Mouse (Mus musculus): ENCODE data around the gene Msmb. TPM values are rescaled to one million over a fixed set of nuclear protein-coding genes. Genes with fewer than 3 reads are reported as not detected.

Gene Msmb
- polyA plus RNA-seq (2012; rRNA removed) = not detected in 2 replicates

DNA sequence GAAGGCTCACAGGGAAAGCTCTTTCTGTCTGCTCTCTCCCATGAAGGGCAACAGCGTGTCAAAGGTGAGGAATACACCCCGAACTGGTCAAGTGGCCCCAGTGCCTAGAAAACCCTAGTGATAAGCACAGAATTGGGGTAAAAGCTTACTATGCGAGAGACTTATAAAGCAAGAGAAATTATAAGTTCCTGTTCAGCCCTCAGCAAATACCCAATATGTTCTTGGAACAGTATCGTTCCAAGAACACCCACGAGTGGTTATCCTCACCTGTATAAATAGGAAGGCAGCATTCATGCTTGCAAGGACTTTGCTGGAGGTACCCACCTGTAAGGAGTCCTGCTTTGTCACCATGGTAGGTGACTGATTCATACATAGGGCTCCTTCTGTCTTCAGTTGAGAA, at the start of gene Msmb:
Gene Msmb, plus strand, starts transcription at position 301 of the 400 bp plus-strand sequence.
- no peak within 1 kb of the TSS for H3K4me3 ChIP-seq (ENCODE audit: control insufficient read depth, insufficient read depth, low read length)
- no peaks in the 10 kb centered on the region for H3K36me3 ChIP-seq (ENCODE audit: control insufficient read depth, insufficient read depth, low read length)
- no peak within 1 kb of the TSS for H3K27ac ChIP-seq (ENCODE audit: control insufficient read depth, insufficient read depth, low read length)
- no peaks in the 10 kb centered on the region for H3K27me3 ChIP-seq (ENCODE audit: control insufficient read depth, insufficient read depth, low read length)
- no peak for TF ChIP-seq CTCF (IDR thresholded peaks at IDR 0.05; ENCODE audit: borderline replicate concordance, control insufficient read depth, extremely low read depth, insufficient read depth, low read length, poor library complexity)
- TF ChIP-seq POLR2A (IDR thresholded peaks at IDR 0.05; ENCODE audit: control insufficient read depth, extremely low read depth, insufficient read depth, low read length, poor library complexity) = no peak
- H3K4me1 ChIP-seq (replicated peaks; ENCODE audit: control insufficient read depth, insufficient read depth, low read length) = no peaks in the 10 kb centered on the region
- DNase-seq = no peak
- 94% methylated on average over 5 of the region's 5 CpGs for WGBS

DNA sequence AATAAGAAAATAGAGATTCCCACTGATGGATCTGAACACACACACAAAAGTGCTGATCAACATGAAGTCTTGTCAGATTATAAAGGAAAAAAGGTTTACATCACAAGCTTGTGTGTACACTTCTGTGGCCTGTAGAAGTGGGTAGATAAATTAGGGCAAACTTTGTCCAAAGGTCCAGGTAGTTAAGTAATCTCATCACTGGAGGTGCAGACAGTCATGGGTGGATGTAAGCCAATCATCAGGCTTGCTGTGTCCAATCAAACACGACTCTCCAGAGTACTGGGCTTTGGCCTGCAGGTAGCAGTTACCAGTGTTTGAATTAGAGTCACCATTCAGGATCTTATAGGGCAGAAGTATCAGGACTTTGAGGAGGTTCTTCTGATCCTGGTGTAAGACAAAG, 48.8 kb upstream of the Msmb start:
- H3K27ac ChIP-seq (ENCODE audit: control insufficient read depth, insufficient read depth, low read length) = no peak overlapping the region
- no peak for DNase-seq
- no peak overlapping the region for H3K4me3 ChIP-seq (ENCODE audit: control insufficient read depth, insufficient read depth, low read length)
- H3K36me3 ChIP-seq (ENCODE audit: control insufficient read depth, insufficient read depth, low read length) = peaks cover 6% of the 10 kb centered on the region
- H3K4me1 ChIP-seq (replicated peaks; ENCODE audit: control insufficient read depth, insufficient read depth, low read length) = no peaks in the 10 kb centered on the region
- H3K27me3 ChIP-seq (ENCODE audit: control insufficient read depth, insufficient read depth, low read length) = no peaks in the 10 kb centered on the region
- no peak for TF ChIP-seq CTCF (IDR thresholded peaks at IDR 0.05; ENCODE audit: borderline replicate concordance, control insufficient read depth, extremely low read depth, insufficient read depth, low read length, poor library complexity)
- TF ChIP-seq POLR2A (IDR thresholded peaks at IDR 0.05; ENCODE audit: control insufficient read depth, extremely low read depth, insufficient read depth, low read length, poor library complexity) = no peak
- WGBS = 89% methylated on average over 1 of the region's 1 CpGs

DNA sequence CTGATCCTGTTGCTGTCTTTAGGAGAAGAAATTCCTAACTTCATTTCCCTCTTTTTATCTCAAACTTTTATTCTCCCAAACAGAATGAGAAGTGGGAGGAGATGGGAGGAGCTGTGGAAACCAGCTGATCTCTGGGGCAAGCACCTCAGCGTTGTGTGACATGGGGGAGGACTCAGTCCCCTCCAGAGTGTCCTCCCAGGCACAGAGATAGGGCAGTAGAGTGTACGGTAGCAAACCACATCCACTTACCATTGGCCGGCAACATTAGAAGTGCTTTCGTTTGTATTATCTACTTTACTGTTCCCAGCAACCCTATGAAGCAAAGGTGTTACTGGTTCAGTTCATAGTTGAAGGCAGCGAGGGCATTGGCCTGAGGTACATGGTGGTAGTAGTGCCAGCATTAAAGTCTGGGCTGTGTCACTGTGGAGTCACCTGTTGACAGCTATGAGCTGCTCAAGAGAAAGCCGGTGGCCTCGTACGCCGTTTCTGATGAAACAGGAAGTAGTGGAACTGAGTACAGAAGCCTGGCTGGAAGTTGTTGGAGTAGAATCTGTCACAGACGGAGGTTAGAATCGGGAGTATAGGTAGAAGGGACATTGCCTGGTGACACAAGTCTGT, 48.2 kb upstream of the Msmb start:
- peak; percentile 12 for DNase-seq
- TF ChIP-seq POLR2A (IDR thresholded peaks at IDR 0.05; ENCODE audit: control insufficient read depth, extremely low read depth, insufficient read depth, low read length, poor library complexity) (no peak), CTCF (IDR thresholded peaks at IDR 0.05; ENCODE audit: borderline replicate concordance, control insufficient read depth, extremely low read depth, insufficient read depth, low read length, poor library complexity) (no peak)
- no peak overlapping the region for H3K4me3 ChIP-seq (ENCODE audit: control insufficient read depth, insufficient read depth, low read length)
- H3K27me3 ChIP-seq (ENCODE audit: control insufficient read depth, insufficient read depth, low read length) = no peaks in the 10 kb centered on the region
- no peaks in the 10 kb centered on the region for H3K4me1 ChIP-seq (replicated peaks; ENCODE audit: control insufficient read depth, insufficient read depth, low read length)
- WGBS = 62% methylated on average over 11 of the region's 11 CpGs
- no peak overlapping the region for H3K27ac ChIP-seq (ENCODE audit: control insufficient read depth, insufficient read depth, low read length)
- peaks cover 12% of the 10 kb centered on the region for H3K36me3 ChIP-seq (ENCODE audit: control insufficient read depth, insufficient read depth, low read length)

- 93% methylated on average over 5 of the region's 5 CpGs for WGBS
- H3K4me1 ChIP-seq (replicated peaks; ENCODE audit: control insufficient read depth, insufficient read depth, low read length) = no peaks in the 10 kb centered on the region
- H3K4me3 ChIP-seq (ENCODE audit: control insufficient read depth, insufficient read depth, low read length) = no peak overlapping the region
- H3K27me3 ChIP-seq (ENCODE audit: control insufficient read depth, insufficient read depth, low read length) = no peaks in the 10 kb centered on the region
- DNase-seq = no peak
- H3K27ac ChIP-seq (ENCODE audit: control insufficient read depth, insufficient read depth, low read length) = no peak overlapping the region
- TF ChIP-seq CTCF (IDR thresholded peaks at IDR 0.05; ENCODE audit: borderline replicate concordance, control insufficient read depth, extremely low read depth, insufficient read depth, low read length, poor library complexity) = no peak
- no peak for TF ChIP-seq POLR2A (IDR thresholded peaks at IDR 0.05; ENCODE audit: control insufficient read depth, extremely low read depth, insufficient read depth, low read length, poor library complexity)
- peaks cover 14% of the 10 kb centered on the region for H3K36me3 ChIP-seq (ENCODE audit: control insufficient read depth, insufficient read depth, low read length)
Measured at GRCm38 (mm10) chr14:32095646-32096045, 46.2 kb upstream of the Msmb start.

- DNase-seq = no peak
- Histone ChIP-seq H3K4me1 (replicated peaks; ENCODE audit: control insufficient read depth, insufficient read depth, low read length) (no peaks in the 10 kb centered on the region), H3K36me3 (ENCODE audit: control insufficient read depth, insufficient read depth, low read length) (peaks cover 14% of the 10 kb centered on the region), H3K27ac (ENCODE audit: control insufficient read depth, insufficient read depth, low read length) (no peak overlapping the region), H3K27me3 (ENCODE audit: control insufficient read depth, insufficient read depth, low read length) (no peaks in the 10 kb centered on the region), H3K4me3 (ENCODE audit: control insufficient read depth, insufficient read depth, low read length) (no peak overlapping the region)
- WGBS = 92% methylated on average over 5 of the region's 5 CpGs
- TF ChIP-seq CTCF (IDR thresholded peaks at IDR 0.05; ENCODE audit: borderline replicate concordance, control insufficient read depth, extremely low read depth, insufficient read depth, low read length, poor library complexity) = no peak
- no peak for TF ChIP-seq POLR2A (IDR thresholded peaks at IDR 0.05; ENCODE audit: control insufficient read depth, extremely low read depth, insufficient read depth, low read length, poor library complexity)
Measured at GRCm38 (mm10) chr14:32096740-32097139, 45.1 kb upstream of the Msmb start.

DNA sequence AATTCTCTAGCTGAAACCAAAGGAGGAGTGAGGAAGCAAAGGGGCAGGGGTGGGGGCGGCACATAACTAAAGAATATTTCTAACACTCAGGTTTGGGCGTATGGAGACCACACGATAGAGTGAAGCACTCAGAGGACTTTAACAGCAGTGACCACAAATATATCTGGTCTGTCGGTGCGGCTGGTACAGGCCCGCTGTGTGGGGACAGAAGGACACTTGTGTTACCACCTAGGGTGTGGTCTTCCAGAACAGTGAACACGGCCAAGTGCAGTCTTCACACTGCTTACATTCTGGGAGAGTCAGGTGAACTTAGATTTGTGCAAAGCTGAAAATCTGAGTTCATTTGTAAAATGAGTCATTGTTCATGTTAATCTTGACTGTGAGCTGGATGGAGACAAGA, 44.1 kb upstream of the Msmb start:
- TF ChIP-seq POLR2A (IDR thresholded peaks at IDR 0.05; ENCODE audit: control insufficient read depth, extremely low read depth, insufficient read depth, low read length, poor library complexity) (no peak), CTCF (IDR thresholded peaks at IDR 0.05; ENCODE audit: borderline replicate concordance, control insufficient read depth, extremely low read depth, insufficient read depth, low read length, poor library complexity) (no peak)

GRCm38 (mm10) chr14:32098951-32099350, 42.9 kb upstream of the Msmb start:
- H3K4me3 ChIP-seq (ENCODE audit: control insufficient read depth, insufficient read depth, low read length) = no peak overlapping the region
- 95% methylated on average over 3 of the region's 3 CpGs for WGBS
- H3K27me3 ChIP-seq (ENCODE audit: control insufficient read depth, insufficient read depth, low read length) = no peaks in the 10 kb centered on the region
- TF ChIP-seq POLR2A (IDR thresholded peaks at IDR 0.05; ENCODE audit: control insufficient read depth, extremely low read depth, insufficient read depth, low read length, poor library complexity) = no peak
- no peak for TF ChIP-seq CTCF (IDR thresholded peaks at IDR 0.05; ENCODE audit: borderline replicate concordance, control insufficient read depth, extremely low read depth, insufficient read depth, low read length, poor library complexity)
- H3K4me1 ChIP-seq (replicated peaks; ENCODE audit: control insufficient read depth, insufficient read depth, low read length) = no peaks in the 10 kb centered on the region
- DNase-seq = no peak
- H3K27ac ChIP-seq (ENCODE audit: control insufficient read depth, insufficient read depth, low read length) = no peak overlapping the region
- H3K36me3 ChIP-seq (ENCODE audit: control insufficient read depth, insufficient read depth, low read length) = peaks cover 18% of the 10 kb centered on the region

More for the DNA sequence above, 44.1 kb upstream of the Msmb start:
- no peak for DNase-seq
- no peak overlapping the region for H3K27ac ChIP-seq (ENCODE audit: control insufficient read depth, insufficient read depth, low read length)
- H3K4me1 ChIP-seq (replicated peaks; ENCODE audit: control insufficient read depth, insufficient read depth, low read length) = no peaks in the 10 kb centered on the region
- no peak overlapping the region for H3K4me3 ChIP-seq (ENCODE audit: control insufficient read depth, insufficient read depth, low read length)
- no peaks in the 10 kb centered on the region for H3K27me3 ChIP-seq (ENCODE audit: control insufficient read depth, insufficient read depth, low read length)
- H3K36me3 ChIP-seq (ENCODE audit: control insufficient read depth, insufficient read depth, low read length) = peaks cover 18% of the 10 kb centered on the region
- WGBS = 97% methylated on average over 7 of the region's 7 CpGs

Measured in thymus, adult 2 months (tissue).